Mouse (Mus musculus): ENCODE results near the gene Cpne6.

Cpne6 gene

DNA sequence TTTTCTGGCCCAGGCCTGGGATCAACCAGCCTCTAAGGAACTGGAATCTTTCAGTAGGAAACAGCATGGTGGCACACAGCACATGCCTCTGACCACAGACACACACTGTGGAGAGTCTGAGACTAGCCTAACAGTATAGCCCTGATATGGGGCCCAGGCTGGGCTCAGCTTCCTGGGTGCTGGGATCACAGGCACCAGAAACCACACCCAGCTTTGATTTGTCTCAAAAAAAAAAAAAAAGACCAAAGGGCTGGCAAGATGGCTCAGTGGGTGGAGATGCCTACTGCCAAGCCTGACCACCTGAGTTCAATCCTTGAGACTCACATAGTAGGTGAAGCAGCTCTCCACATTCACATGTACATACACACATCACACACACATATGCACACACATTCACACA, 44.4 kb downstream of the Cpne6 start:
- no peak for DNase-seq (ENCODE audit: low read depth, low spot score)

DNA sequence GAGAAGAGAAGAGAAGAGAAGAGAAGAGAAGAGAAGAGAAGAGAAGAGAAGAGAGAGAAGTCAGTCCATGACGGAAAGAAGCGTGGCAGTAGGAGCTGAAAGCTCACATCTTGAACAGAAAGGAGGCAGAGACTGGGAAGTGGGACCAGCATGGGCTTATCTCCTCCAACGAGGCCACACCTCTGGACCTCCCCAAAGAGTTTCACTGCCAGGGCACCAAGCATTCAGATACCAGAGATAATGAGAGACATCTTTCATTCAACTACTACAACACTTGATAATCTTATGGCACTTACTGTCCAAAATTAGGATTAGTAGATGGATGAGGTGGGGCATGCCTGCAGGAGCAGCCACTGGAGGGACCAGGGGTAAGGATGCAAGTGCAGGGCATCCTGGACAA, 45.5 kb downstream of the Cpne6 start:
- DNase-seq (ENCODE audit: low read depth, low spot score): no peak

DNA sequence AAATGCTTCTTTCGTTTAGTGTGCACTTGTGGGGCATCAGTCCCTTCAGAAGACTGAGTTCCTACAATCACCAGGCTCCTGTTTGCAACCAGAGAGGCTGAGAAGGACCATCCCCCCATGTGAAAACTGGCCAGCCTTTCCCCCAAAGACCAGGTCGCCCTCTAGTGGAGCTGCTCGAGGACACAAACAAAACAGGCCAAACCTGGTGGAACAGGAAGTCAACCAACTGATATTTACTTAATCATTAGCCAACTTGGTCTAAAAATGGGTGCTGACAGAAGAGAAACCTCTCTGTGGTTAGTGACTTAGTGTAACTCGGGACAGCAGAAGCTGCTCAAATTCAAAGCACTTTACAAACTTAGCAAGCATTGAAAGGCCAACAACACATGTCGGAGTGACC, 46.8 kb downstream of the Cpne6 start:
- peak; percentile 78 for DNase-seq (ENCODE audit: low read depth, low spot score)

DNA sequence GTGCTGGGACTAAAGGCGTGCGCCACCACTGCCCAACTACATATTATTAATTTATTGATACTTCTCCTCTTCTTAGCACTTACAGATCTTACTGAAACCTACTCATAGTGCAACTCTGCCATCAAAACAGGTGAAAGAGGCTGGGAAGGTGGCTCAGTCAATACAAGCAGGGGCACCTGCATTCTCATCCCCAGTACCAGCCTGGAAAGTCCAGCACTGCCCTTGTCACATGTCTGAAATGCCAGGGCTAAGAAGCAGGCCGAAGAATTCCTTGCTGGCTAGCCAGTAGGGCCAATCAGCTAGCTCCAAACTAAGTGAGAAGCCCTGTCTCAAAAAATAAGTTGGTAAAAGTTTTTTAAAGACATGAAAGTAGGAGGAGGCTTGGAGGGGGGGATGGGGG, 47.3 kb downstream of the Cpne6 start:
- DNase-seq (ENCODE audit: low read depth, low spot score): no peak

DNA sequence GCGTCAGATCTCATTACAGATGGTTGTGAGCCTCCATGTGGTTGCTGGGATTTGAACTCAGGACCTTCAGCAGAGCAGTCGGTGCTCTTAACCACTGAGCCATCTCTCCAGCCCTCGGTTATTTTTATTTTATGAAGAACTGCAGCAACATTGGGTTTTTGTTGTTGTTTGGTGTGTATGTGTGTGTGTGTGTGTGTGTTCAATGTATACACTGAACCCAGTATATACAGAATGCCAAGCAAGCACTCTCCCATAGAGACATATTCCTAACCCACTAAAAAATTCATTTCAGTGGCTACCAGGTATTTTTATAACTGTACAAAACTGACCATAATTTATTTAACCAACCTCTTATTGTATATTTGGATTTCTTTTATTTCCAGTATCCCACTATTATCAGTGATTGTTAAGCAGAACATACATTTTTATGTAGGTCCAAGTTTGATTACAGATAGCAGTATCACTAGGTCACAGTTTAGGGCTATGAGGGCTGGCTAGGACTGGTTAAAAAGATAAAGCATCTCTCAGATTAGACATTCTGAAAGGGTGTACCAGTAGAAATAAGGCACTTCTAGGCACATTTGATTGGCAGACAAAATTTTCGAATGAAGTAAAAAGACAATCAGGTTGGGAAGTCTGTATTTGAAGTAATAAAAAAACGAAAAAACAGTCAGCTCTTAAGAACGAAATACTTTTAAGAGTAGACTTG, 48.6 kb downstream of the Cpne6 start:
- DNase-seq (ENCODE audit: low read depth, low spot score): no peak

DNA sequence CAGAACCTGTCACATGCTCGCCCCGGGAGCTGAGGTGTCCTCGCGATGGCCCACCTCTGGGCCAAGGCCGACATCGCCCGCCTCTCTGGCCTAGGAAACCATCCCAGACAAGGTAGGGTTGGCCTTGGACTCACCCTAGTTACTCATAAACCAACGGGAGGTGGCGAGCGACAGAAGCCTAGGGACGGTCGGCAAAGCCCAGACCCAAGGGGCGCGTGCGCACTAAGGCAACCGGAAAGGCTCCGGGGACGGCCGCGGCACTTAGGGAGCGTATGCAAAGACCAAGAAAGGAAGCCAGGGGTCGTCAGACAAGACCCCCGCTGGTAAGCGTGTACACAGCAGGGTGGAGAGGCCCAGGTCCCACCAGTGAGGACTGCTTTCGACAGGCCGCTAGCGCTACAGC, 49.6 kb downstream of the Cpne6 start, which contains the start of gene Dcaf11:
Gene Dcaf11, plus strand, starts transcription at position 208 of the 403 bp plus-strand sequence.
- DNase-seq (ENCODE audit: low read depth, low spot score): peak; percentile 95

DNA sequence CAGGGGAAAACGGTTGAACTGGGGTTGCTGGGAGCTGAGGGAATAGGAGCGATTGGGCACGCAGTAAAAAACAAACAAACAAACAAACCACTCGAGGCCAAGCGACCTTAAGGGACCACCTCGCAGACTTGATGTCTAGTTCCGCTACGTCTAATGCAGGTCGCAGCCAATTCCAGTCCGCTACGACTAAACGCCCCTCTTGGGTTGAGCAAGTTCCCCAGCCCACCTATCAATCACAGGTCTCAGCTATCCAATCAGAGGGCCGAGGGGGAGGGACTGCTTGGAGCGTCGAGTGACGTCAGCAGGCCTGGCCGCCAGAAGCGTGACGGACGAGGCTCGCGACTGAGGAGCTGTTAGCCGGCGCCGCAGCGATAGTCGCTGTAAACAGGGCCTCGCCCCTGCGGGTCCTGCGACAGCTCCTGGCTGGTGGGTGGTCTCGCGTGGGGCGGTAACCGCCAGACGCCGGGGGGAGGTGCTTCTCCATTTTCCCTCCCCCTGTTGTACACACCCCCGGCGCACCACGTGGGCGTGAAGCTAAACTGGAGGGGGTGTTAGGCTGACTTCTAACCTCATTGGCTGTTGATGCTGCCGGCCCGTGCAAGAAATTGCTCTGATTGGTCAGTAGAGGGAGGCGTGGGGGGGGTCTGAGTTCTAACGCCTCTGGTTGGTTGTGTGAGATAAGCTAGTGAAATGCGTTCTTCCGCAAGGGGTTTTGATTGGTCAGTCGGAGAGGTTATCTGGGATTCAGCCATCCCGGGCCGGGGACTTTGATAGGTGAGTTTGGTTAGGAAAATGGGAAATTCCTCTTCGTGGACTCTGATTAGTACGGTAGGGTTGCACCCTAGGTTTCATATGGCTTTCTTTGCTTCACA, 50.2 kb downstream of the Cpne6 start, which contains the start of gene A730061H03Rik:
Gene A730061H03Rik, minus strand, starts transcription at position 205 of the 872 bp plus-strand sequence.
- peak; percentile 99 for DNase-seq (ENCODE audit: low read depth, low spot score)

DNA sequence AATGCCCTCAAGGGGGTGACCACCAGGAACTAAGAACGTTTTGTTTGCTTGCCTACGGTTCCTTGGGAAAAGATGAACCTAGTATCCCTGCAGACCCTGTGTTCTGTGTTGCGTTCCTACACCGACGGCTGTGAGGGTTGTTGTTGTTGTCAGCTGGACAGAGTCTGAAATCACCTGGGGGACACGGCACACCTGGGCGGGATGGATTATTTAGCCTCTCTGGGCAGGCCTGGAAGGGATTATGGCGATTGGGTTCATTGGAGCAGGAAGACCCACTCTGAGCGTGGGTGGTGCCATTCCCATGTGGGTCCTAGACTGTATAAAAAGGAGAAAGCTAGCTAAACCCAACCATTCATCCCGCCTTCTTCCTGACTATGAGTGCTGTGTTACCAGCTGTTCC, 51.6 kb downstream of the Cpne6 start:
- no peak for DNase-seq (ENCODE audit: low read depth, low spot score)

DNA sequence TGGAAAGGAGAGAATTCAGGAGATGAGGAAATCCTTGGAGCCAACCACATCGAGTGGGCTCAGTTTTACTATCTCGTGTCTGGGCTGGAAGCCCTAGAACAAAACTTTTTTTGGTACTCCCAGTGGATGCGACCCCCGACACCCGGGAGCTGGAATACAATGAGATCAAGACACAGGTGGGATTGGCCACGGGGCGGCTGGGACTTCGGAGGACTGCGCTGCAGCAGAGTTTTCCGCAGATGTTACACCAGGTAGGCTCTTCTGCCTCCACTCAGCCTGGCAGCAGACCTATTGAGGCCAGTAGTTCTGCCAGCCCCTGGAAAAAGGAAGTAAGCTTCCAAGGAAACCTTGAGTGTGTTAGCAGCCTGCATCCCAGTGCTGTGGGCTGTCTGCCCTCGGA, 53.0 kb downstream of the Cpne6 start:
- no peak for DNase-seq (ENCODE audit: low read depth, low spot score)

DNA sequence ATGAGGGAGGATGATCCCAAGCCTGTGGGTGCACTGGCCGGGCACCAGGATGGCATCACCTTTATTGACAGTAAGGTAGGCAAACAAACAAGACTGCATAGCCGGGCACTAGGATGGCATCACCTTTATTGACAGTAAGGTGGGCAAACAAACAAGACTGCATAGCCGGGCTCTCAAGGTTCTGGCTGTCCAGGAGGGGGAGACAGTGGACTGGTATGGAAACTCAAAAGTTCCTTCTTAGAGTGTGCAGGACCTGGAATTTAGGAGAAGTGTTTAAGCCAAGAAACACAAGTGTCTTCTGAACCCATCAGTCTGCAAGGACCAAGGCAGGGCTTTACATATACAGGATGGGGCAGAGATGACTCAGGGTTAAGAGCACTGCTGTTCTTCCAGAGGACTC, 55.5 kb downstream of the Cpne6 start:
- no peak for DNase-seq (ENCODE audit: low read depth, low spot score)

Data from skeletal muscle tissue, adult 2 months (tissue).